Mouse (Mus musculus) thymus, postnatal 25 days (tissue): ENCODE results near the gene Nkrf.

Experiments used
- DNase-seq: peaks from one replicate; pipeline ENCODE4 v3.0.0; 2022

Gene Nkrf

DNA sequence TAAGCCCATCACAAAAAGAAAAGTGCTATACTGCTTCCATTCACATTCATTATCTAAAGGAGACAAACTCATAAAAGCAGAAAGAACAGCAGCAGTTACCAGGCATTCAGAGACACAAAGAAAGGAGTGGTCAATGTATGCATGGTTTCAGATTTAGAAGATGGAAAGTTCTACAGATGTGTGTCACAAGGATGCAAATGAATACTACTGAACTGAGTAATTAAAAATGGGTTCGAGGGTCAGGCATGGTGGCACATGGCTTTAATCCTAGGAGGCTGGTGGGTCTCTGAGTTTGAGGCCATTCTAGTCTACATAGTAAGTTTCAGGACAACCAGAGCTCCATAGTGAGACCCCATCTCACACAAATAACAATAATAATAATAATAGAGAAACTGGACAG, 55.5 kb downstream of the Nkrf start:
- no peak for DNase-seq

DNA sequence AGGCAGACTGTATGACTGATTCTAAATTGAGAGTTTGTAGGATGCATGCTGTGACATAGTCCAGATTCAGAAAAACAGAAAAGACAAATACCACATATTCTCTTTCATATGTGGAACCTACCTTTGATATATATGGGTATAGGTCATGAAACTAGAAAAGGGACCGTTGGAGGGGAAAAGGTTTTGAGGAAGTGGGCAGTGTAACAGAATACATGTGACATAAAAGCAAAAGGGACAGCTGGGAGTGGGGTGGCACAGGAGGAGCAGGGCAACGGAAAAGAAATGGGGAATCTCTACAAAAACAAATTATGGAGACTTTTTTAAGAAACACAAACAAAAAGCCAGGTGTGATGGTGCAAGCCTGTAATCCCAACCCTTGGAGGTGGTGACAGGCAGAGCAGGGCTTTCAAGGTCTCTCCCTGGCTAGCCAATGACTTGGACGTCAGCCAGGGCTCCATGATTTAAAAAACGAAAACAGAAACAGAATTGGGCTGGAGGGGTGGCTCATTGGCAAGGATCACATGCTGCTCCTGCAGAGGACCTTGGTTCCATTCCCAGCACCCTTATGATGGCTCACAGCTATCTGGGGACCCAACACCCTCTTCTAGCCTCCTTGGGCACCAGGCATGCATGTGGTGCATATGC, 59.2 kb downstream of the Nkrf start:
- no peak for DNase-seq

DNA sequence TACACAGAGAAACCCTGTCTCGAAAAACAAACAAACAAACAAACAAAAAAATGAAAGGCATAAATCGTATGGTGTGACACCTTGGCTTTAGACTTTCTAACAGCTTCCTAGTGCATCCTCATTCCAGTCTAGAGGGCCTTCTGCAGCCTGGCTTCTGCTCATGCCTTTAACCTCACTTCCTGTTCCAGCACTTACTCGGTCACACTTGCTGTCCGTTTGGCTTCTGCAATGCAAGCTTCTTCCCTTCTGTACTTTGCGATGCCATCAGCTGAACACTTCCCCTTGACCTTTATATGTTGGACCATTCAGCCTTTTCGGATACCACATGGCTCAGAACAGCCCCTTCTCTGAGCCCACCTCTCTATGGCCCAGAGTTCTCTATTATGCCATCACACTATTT, 61.0 kb downstream of the Nkrf start:
- DNase-seq: no peak

DNA sequence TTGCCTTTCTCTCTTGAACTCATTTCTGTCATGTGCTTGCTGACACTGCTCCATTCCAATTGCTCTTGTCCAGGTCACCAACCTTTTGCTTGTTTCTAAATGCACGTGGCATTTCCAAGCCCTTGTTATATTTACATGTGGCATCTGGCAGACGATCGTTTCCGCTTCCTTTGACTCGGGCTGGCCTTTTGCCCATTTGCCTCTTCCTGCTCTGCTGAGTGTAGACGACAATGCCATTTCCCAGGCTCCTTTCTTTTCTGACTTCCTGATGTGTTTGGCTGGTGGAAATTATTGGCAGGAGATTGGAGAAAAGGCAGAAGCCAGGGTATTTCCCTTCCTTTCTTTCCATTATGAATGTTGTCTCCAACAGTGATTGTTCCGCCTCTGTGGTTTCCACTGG, 63.3 kb downstream of the Nkrf start:
- DNase-seq: no peak
